Mouse (Mus musculus) cerebellum, adult (tissue): ENCODE results near the gene 5730522E02Rik.

Source experiments
- ATAC-seq: cut with Nextera tagmentation; 2 replicates; pipeline ENCODE4 v1.9.2; 2017; ENCODE audit warnings: mild to moderate bottlenecking, moderate library complexity, mixed read lengths; ENCODE audit not compliant: insufficient number of reproducible peaks, low FRiP score, low TSS enrichment

5730522E02Rik gene

DNA sequence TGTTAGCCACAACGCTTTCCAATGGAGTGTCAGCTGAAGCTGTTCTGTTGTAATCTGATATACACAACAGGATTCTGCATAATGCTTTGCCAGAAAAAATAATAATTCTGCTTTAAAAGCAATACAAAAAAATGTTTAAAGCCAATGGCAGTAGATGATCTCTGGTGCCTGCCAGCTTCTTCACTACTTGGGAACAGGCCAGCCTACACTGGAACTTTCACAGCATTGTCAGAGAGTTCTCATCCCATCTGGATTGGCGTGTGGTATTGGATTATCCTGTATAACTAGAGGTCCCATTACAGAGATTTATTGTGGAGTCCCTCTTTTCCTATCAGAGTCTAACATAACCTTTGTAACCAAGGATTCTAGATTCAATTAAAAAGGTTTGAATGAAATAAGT, 639.2 kb downstream of the 5730522E02Rik start:
- ATAC-seq = no peak
